7 mouse cellular contexts compared by ENCODE assay signal in the genomic region with DNA sequence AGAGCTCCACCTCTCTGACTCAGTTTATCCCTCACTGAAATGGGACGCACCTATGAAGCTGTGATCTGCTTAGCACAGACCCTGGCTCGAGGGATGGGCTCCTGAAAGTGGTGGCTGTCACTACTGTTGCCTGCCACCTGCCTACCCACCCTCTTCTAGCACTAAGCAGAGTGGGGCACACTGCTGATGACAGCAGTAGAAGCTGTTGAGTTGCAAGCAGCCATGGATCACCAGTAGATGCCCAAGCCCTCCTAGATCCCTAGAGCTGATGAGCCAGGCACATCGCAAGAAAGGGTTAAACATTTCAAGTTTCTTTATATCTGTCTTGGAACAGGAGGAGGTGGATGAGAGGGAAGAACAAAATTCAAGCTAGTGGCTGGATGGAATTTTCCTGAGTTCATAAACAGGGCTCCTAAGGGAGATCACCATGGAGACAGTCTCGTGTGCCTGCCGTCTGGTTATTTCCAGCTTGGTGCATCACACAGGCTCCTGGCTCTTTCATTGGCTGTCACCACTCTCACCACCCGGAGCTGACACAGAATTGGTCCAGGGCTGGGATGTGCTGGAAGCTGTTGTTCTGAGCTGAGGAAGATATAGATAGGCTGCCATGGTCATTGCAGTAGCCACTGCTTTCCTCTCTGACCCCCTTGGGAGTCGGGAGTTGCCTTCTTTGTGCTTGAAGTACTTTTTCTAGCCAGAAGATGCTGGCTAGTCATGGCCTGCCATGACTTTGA. TPM values are rescaled to one million over a fixed set of nuclear protein-coding genes. Genes with fewer than 3 reads are reported as not detected.
A peak's percentile ranks its signal among the peaks of the same experiment; 100 is the strongest.
DNase-seq lines count a peak whose midpoint lies in the region; ATAC-seq lines count a peak whose summit lies in the region.

No protein-coding gene starts in this region.

- ATAC-seq in intestine, embryonic 16.5 days, result peak; percentile 53
- ATAC-seq in midbrain, embryonic 15.5 days (replicated peaks), result peak; percentile 96

- WGBS in intestine, embryonic 16.5 days, result 48% methylated on average over 7 of the region's 7 CpGs
- 39% methylated on average over 7 of the region's 7 CpGs for WGBS in midbrain, embryonic 15.5 days

- peak overlapping the region; percentile 3; the same call in 1 of the 2 replicates for H3K4me2 ChIP-seq in intestine, embryonic 16.5 days (ENCODE audit: low read depth, low read length)
- peak overlapping the region; percentile 33 for H3K4me2 ChIP-seq in midbrain, embryonic 15.5 days

- peak; percentile 88 to 89 for DNase-seq in adrenal gland, postnatal 36 days
- peak; percentile 85 for DNase-seq in embryo, embryonic 11 days
- peak; percentile 90 for DNase-seq in gastrocnemius, postnatal 25 days
- DNase-seq in left cerebral cortex, postnatal 10 days (ENCODE audit: extremely low spot score in 1 of 2, low spot score in 2 of 2), result peak; percentile 89 to 96
- no peak for DNase-seq in thymus, adult 18-20 months

- no peaks in the 10 kb centered on the region for H3K36me3 ChIP-seq in intestine, embryonic 16.5 days (ENCODE audit: control insufficient read depth, insufficient read depth, low read length)
- no peaks in the 10 kb centered on the region for H3K36me3 ChIP-seq in midbrain, embryonic 15.5 days (replicated peaks)

- intact Hi-C loops in left cerebral cortex, postnatal 10 days (cut with DNase I), result no loop called here

- peaks cover 65% of the 10 kb centered on the region for H3K4me1 ChIP-seq in intestine, embryonic 16.5 days (ENCODE audit: control insufficient read depth, insufficient read depth, low read length)
- H3K4me1 ChIP-seq in midbrain, embryonic 15.5 days, result peaks cover 36% of the 10 kb centered on the region

- no peak overlapping the region for H3K4me3 ChIP-seq in intestine, embryonic 16.5 days (ENCODE audit: low read length)
- H3K4me3 ChIP-seq in midbrain, embryonic 15.5 days, result no peak overlapping the region

- peak overlapping the region; percentile 97 for H3K27ac ChIP-seq in intestine, embryonic 16.5 days (ENCODE audit: low read length)
- H3K27ac ChIP-seq in midbrain, embryonic 15.5 days, result peak overlapping the region; percentile 92

- no peaks in the 10 kb centered on the region for H3K27me3 ChIP-seq in intestine, embryonic 16.5 days (replicated peaks; ENCODE audit: control insufficient read depth, insufficient read depth, low read length)
- no peaks in the 10 kb centered on the region for H3K27me3 ChIP-seq in midbrain, embryonic 15.5 days (replicated peaks)

- no peak overlapping the region for H3K9ac ChIP-seq in intestine, embryonic 16.5 days (ENCODE audit: low read depth, low read length)
- no peak overlapping the region for H3K9ac ChIP-seq in midbrain, embryonic 15.5 days

- H3K9me3 ChIP-seq in intestine, embryonic 16.5 days (ENCODE audit: control insufficient read depth, low read length), result no peaks in the 10 kb centered on the region
- H3K9me3 ChIP-seq in midbrain, embryonic 15.5 days, result no peaks in the 10 kb centered on the region

RNA-seq across cellular contexts. Expression of a gene that starts 40.7 kb away (rescaled TPM):
- total RNA-seq in adrenal gland, postnatal 36 days (2021), result 100 to 1,000 TPM; 103 to 107 TPM
- 10 to 100 TPM; 62.2 to 62.8 TPM for total RNA-seq in gastrocnemius, postnatal 25 days (2021)
- polyA plus RNA-seq in intestine, embryonic 16.5 days (2015; fragmentation: Nextera tagmentation; extraction: Ambion mirVana), result 58.9 and 64.3 TPM in 2 replicates
- total RNA-seq in left cerebral cortex, postnatal 10 days (2021), result 10 to 100 TPM; 79.4 to 82.8 TPM
- 87.6 and 94.7 TPM in 2 replicates for polyA plus RNA-seq in midbrain, embryonic 15.5 days (2015; fragmentation: Nextera tagmentation; extraction: Ambion mirVana)

Comparison
In these comparisons a context has a peak if more than half of its experiments do, and no peak if none do; other contexts are left out.
1. DNase-seq: peak in adrenal gland, postnatal 36 days (2 of 2), embryo, embryonic 11 days (single experiment), gastrocnemius, postnatal 25 days (single experiment) and left cerebral cortex, postnatal 10 days (2 of 2); none in thymus, adult 18-20 months (0 of 2).